9 mouse cellular contexts compared by ENCODE assay signal in genomic region chr12:108309116-108309794, GRCm38 (mm10). TPM values are rescaled to one million over a fixed set of nuclear protein-coding genes. Genes with fewer than 3 reads are reported as not detected.
DNase-seq lines count a peak whose midpoint lies in the region; ATAC-seq lines count a peak whose summit lies in the region.
"Had no signal": no experiment of that assay in that cellular context is flagged by ENCODE, and none has a peak within 500 bp of the region (broad histone marks: within the 10 kb centered on the region; RNA-seq: fewer than 3 reads in every experiment).

No protein-coding gene starts in this region.

- peak; percentile 47 to 69; a peak in 3 of 4 replicates for ATAC-seq in hematopoietic stem cell, adult 5-6 weeks (replicated peaks in 1 of 2; ENCODE audit: insufficient read depth in 1 of 2, low FRiP score in 2 of 2, low TSS enrichment in 1 of 2, low read depth in 1 of 2, poor library complexity in 2 of 2, severe bottlenecking in 2 of 2)

- peak; percentile 72 to 73 for DNase-seq in adrenal gland, adult (ENCODE audit: inconsistent age in 2 of 2, low spot score in 1 of 2)
- no peak for DNase-seq in adrenal gland, postnatal 4 days (ENCODE audit: low spot score in 2 of 2)
- peak; percentile 55 for DNase-seq in urinary bladder, postnatal 14 days (ENCODE audit: low spot score)
- no peak for DNase-seq in urinary bladder, postnatal 4 days (ENCODE audit: low spot score in 2 of 2)
- DNase-seq in right cerebral cortex, adult 18-20 months, result no peak
- DNase-seq in cerebellum, adult 8-10 months, result no peak
- no peak for DNase-seq in right cerebral cortex, adult 2 months (ENCODE audit: low spot score in 2 of 2)
- DNase-seq: kidney, adult 11 months had no signal

RNA-seq across cellular contexts. Expression of gene Hhipl1, which starts 3.2 kb away (rescaled TPM):
- total RNA-seq in adrenal gland, postnatal 4 days (2021), result 1 to 10 TPM; 1.1 to 1.3 TPM
- total RNA-seq in hematopoietic stem cell, adult 5-6 weeks (2017), result not detected in 2 replicates

RNA-seq across cellular contexts. Expression of gene Cyp46a1, which starts 24.9 kb away (rescaled TPM):
- 1 to 10 TPM; 4.9 to 7.1 TPM for total RNA-seq in adrenal gland, postnatal 4 days (2021)
- 0.10 and 0.38 TPM in 2 replicates for total RNA-seq in hematopoietic stem cell, adult 5-6 weeks (2017)

RNA-seq across cellular contexts. Expression of gene Ccdc85c, which starts 34.0 kb away (rescaled TPM):
- 10 to 100 TPM; 29.6 to 29.9 TPM for total RNA-seq in adrenal gland, postnatal 4 days (2021)
- total RNA-seq in hematopoietic stem cell, adult 5-6 weeks (2017), result 1.4 and 4.4 TPM in 2 replicates

Comparison
In these comparisons a context has a peak if more than half of its experiments do, and no peak if none do; other contexts are left out.
1. DNase-seq: peak in adrenal gland, adult (2 of 2) and urinary bladder, postnatal 14 days (single experiment); none in adrenal gland, postnatal 4 days (0 of 2), urinary bladder, postnatal 4 days (0 of 2), right cerebral cortex, adult 18-20 months (single experiment), cerebellum, adult 8-10 months (single experiment) and right cerebral cortex, adult 2 months (0 of 2).